8 mouse cellular contexts compared by ENCODE assay signal in genomic region chrX:122397652-122398051, GRCm38 (mm10). TPM values are rescaled to one million over a fixed set of nuclear protein-coding genes. Genes with fewer than 3 reads are reported as not detected.
A peak's percentile ranks its signal among the peaks of the same experiment; 100 is the strongest.
DNase-seq lines count a peak whose midpoint lies in the region; ATAC-seq and TF ChIP-seq lines count a peak whose summit lies in the region.

No protein-coding gene starts in this region.

- no peaks in the 10 kb centered on the region for H3K79me2 ChIP-seq in heart, adult 2 months (replicated peaks; ENCODE audit: control insufficient read depth, insufficient read depth, low read length)

- no peak overlapping the region for H3K27ac ChIP-seq in heart, adult 2 months
- peak overlapping the region; percentile 86; the same call in 1 of the 2 replicates for H3K27ac ChIP-seq in forebrain, postnatal 0 days (ENCODE audit: low read depth, low read length)
- no peak overlapping the region for H3K27ac ChIP-seq in liver, postnatal 0 days (ENCODE audit: low read depth)

- WGBS in heart, adult 2 months: 20% methylated on average over 8 of the region's 8 CpGs
- 26% methylated on average over 8 of the region's 8 CpGs for WGBS in forebrain, postnatal 0 days
- WGBS in liver, postnatal 0 days (ENCODE audit: insufficient replicate concordance): 17% methylated on average over 8 of the region's 8 CpGs

- TF ChIP-seq POLR2A in heart, adult 2 months (IDR thresholded peaks at IDR 0.05; ENCODE audit: insufficient read depth, low read depth, low read length): no peak

- no peaks in the 10 kb centered on the region for H3K9me3 ChIP-seq in forebrain, postnatal 0 days (ENCODE audit: low read length)
- H3K9me3 ChIP-seq in liver, postnatal 0 days (ENCODE audit: low read length): no peaks in the 10 kb centered on the region

- peak; percentile 26 for ATAC-seq in forebrain, postnatal 0 days
- no peak for ATAC-seq in liver, postnatal 0 days

- no peaks in the 10 kb centered on the region for H3K4me1 ChIP-seq in heart, adult 2 months (ENCODE audit: control insufficient read depth, insufficient read depth, low read length)
- no peaks in the 10 kb centered on the region for H3K4me1 ChIP-seq in forebrain, postnatal 0 days (ENCODE audit: insufficient read depth)
- H3K4me1 ChIP-seq in liver, postnatal 0 days (ENCODE audit: insufficient read depth): no peaks in the 10 kb centered on the region

- H3K4me2 ChIP-seq in forebrain, postnatal 0 days (ENCODE audit: low read depth): peak overlapping the region; percentile 44
- H3K4me2 ChIP-seq in liver, postnatal 0 days (ENCODE audit: low read depth, low read length): peak overlapping the region; percentile 67

- no peak overlapping the region for H3K9ac ChIP-seq in heart, adult 2 months (ENCODE audit: low read depth, low read length)
- peak overlapping the region; percentile 70 for H3K9ac ChIP-seq in forebrain, postnatal 0 days
- H3K9ac ChIP-seq in liver, postnatal 0 days (replicated peaks): no peak overlapping the region

- no peak for DNase-seq in heart, adult 2 months
- DNase-seq in heart, adult 9 months (ENCODE audit: low spot score in 2 of 2): no peak
- DNase-seq in CD4-positive helper T cell, adult 2 months (ENCODE audit: low read depth, low spot score): peak; percentile 1
- no peak for DNase-seq in forebrain, postnatal 0 days
- no peak for DNase-seq in liver, postnatal 0 days
- DNase-seq in left cerebral cortex, adult 11 months (ENCODE audit: low spot score): no peak
- DNase-seq in cerebellum, adult 8-10 months: no peak
- DNase-seq in left cerebral cortex, adult 18-20 months (ENCODE audit: low spot score in 2 of 2): no peak

- no peak for TF ChIP-seq CTCF in heart, adult 2 months (IDR thresholded peaks at IDR 0.05)
- no peak for TF ChIP-seq CTCF in forebrain, postnatal 0 days (IDR thresholded peaks at IDR 0.05; ENCODE audit: low read depth)
- no peak for TF ChIP-seq CTCF in liver, postnatal 0 days (IDR thresholded peaks at IDR 0.05; ENCODE audit: low read depth)

- H3K4me3 ChIP-seq in heart, adult 2 months: peak overlapping the region; percentile 35
- peak overlapping the region; percentile 51 for H3K4me3 ChIP-seq in forebrain, postnatal 0 days (ENCODE audit: low read depth, low read length)
- H3K4me3 ChIP-seq in liver, postnatal 0 days (ENCODE audit: low read depth, low read length): peak overlapping the region; percentile 51

- H3K27me3 ChIP-seq in heart, adult 2 months (ENCODE audit: control insufficient read depth, insufficient read depth, low read length): no peaks in the 10 kb centered on the region
- no peaks in the 10 kb centered on the region for H3K27me3 ChIP-seq in forebrain, postnatal 0 days (ENCODE audit: insufficient read depth, low read length)
- H3K27me3 ChIP-seq in liver, postnatal 0 days (ENCODE audit: insufficient read depth, low read length): no peaks in the 10 kb centered on the region

- intact Hi-C loops in heart, adult 2 months (cut with DNase I): no loop called here

- no peak for TF ChIP-seq EP300 in heart, adult 2 months (IDR thresholded peaks at IDR 0.05; ENCODE audit: insufficient read depth, low read depth, low read length)
- no peak for TF ChIP-seq EP300 in liver, postnatal 0 days (IDR thresholded peaks at IDR 0.05; ENCODE audit: low read depth)

- H3K36me3 ChIP-seq in heart, adult 2 months (ENCODE audit: control insufficient read depth, insufficient read depth, low read length): no peaks in the 10 kb centered on the region
- H3K36me3 ChIP-seq in forebrain, postnatal 0 days (ENCODE audit: insufficient read depth): no peaks in the 10 kb centered on the region
- no peaks in the 10 kb centered on the region for H3K36me3 ChIP-seq in liver, postnatal 0 days (replicated peaks; ENCODE audit: insufficient read depth, low read length)

RNA-seq across cellular contexts. Expression of gene Nap1l3, which starts 0.5 kb away (rescaled TPM):
- total RNA-seq in heart, adult 2 months (2021): 1 to 10 TPM in 1 of 2 experiments, under 1 TPM in 1; 0.99 to 1.5 TPM
- polyA plus RNA-seq in heart, adult 2 months (2012; rRNA removed): 0.44 and 0.55 TPM in 2 replicates
- total RNA-seq in forebrain, postnatal 0 days (2014; rRNA removed): 55.2 and 58.6 TPM in 2 replicates
- polyA plus RNA-seq in forebrain, postnatal 0 days (2015; fragmentation: Nextera tagmentation; extraction: Ambion mirVana): 49.7 and 58.9 TPM in 2 replicates
- 0.30 and 0.31 TPM in 2 replicates for polyA plus RNA-seq in liver, postnatal 0 days (2015; fragmentation: Nextera tagmentation; extraction: Ambion mirVana)
- total RNA-seq in left cerebral cortex, adult 18-20 months (2021): 10 to 100 TPM; 43.2 to 47.6 TPM

Comparison
In these comparisons a context has a peak if more than half of its experiments do, and no peak if none do; other contexts are left out.
1. RNA of gene Nap1l3, which starts 0.5 kb away (total RNA-seq): 55.2 to 58.6 TPM in forebrain, postnatal 0 days and 43.2 to 47.6 TPM in left cerebral cortex, adult 18-20 months; 0.99 to 1.5 TPM in heart, adult 2 months; every median in the first group is over 10 times any median in the second.
2. Peak in every context shown above with its lines, with median percentiles within 50 percentile points of each other: H3K4me3 ChIP-seq.